Mouse (Mus musculus) granulocyte monocyte progenitor cell, adult 5-6 weeks (primary cell): Measurements from ENCODE around the gene Abcc6. TPM values are rescaled to one million over a fixed set of nuclear protein-coding genes. Genes with fewer than 3 reads are reported as not detected.

Source experiments
- ATAC-seq: replicated peaks from 2 replicates; pipeline ENCODE4 v1.8.0; 2016; ENCODE audit warnings: mild to moderate bottlenecking, moderate TSS enrichment, inconsistent platforms; ENCODE audit not compliant: poor library complexity, severe bottlenecking
- total RNA-seq, 2 experiments: library from RNA; stranded (forward) in 1 of 2; stranded (reverse) in 1 of 2; fragments of 200-712, 200-1000 nt in 1 of 2; fragments of >200 nt in 1 of 2; fragmentation: Nextera tagmentation in 1 of 2; gene quantifications; 2 replicates each; pipeline ENCODE4 v1.2.3; 2014 to 2017

The Abcc6 gene
- total RNA-seq (2014; fragmentation: Nextera tagmentation) = not detected in 2 replicates
- total RNA-seq (2017) = not detected in 2 replicates

DNA sequence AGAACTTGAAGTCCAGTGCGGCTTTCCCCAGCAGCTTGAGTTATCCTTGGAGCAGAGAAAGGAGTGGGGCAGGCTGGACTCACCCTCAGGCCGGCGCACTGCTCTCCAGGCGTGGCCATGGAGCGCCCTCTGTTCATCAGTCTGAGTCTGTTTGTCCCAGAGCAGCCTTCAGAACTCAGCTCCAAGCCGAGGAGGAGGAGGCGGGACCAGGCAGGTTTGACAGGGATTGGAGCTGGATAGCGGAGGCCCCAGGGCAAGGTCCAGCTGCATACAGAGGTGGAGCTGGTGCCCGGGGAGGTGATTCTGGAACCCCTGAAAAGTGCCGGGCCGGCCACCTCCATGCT, at the start of gene Abcc6:
Abcc6 (minus strand) TSS at position 158 of the 344 bp plus-strand sequence.
- no peak for ATAC-seq

DNA sequence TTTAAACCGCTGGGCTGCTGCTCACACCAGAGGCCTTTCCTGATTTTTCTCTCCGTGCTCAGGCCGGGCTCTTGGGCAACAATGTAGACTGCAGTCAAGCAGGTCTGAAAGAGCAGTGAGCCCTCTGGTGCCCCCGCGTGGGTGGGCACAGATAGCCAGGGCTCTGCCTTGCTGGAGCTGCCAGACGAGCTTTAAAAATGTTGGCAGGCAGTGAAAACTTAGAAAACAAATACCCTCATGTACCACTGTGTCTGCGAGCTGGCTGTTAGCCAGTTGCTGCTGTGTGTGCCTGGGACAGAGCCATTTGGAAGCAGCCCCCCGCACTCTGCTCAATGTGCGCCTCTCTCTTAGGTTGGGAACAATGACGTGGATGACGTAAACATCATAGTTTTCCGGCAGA, 47.6 kb upstream of the Abcc6 start:
- ATAC-seq = no peak

DNA sequence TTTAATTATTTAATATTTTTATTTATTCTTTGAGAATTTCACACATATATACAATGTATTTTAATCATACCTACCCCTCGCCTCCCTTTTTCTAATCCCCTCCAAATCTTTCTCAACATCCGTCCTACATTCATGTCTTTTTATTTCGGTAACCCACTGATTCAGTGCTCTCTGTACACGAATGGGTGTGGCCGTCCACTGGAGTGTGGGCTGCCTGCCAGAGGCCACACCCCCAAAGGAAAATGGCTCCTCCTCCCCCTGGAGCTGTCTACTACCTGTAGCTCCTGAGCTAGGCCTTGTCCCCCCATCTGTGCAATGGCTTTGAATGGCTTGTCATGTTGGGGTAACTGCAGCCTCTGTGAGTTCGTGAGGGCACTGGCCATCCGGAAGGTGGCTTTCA, 46.7 kb upstream of the Abcc6 start:
- ATAC-seq = no peak

DNA sequence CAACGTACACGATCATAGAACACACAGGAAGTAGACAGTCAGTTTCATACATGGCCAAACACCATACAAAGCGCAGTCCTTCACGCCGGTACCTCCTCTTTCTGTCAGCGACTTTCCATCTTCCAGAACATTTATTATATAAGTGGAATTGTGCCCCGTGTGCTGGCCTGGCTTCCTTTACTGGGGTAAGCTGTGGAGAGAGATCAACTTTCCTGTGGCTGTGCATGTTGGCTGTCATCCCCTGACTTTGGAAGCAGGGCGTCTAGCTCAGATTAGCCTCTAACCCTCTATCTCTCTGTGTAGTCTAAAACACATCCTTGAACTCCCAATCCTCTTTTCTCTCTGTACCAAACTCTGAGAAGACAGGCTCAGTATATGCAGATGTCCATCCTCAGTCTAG, 38.7 kb upstream of the Abcc6 start:
- ATAC-seq = no peak

DNA sequence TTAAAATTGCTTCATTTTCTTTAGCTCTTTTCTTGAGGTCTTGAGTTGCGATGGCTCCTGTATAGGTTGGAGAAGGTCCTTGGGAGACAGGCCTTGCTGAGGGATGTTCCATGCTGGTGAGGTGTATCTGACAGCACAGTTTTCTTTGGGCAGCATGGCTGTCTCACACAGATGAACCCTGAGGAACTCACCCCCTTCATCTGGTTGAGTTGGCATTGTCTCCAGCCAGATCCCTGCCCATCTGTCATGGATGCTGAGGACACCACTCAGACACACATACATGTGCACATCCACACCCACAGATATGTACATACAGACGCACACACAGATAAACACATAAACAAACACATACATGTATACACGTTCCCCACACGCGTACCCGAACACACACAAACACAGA, 33.2 kb upstream of the Abcc6 start:
- ATAC-seq = no peak

DNA sequence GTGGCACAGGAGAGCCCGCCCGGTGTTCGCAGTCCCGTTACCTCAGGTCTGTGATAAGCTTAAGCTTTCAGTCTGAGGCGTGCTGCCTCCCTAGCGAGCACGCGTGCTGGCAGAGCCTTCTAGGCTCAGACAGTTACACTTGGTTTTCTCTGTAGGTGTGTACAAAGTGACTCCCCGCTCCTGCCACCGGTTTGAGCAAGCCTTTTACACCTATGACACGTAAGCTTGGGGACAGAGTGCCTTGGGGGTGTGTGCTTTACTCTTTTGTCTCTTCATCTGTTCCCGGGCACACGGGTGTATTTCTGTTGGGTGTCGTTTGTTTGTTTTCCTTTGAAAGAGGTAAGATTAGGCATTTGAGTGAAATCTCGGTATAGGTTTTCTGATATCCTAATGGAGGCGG, 31.5 kb upstream of the Abcc6 start:
- ATAC-seq = no peak

DNA sequence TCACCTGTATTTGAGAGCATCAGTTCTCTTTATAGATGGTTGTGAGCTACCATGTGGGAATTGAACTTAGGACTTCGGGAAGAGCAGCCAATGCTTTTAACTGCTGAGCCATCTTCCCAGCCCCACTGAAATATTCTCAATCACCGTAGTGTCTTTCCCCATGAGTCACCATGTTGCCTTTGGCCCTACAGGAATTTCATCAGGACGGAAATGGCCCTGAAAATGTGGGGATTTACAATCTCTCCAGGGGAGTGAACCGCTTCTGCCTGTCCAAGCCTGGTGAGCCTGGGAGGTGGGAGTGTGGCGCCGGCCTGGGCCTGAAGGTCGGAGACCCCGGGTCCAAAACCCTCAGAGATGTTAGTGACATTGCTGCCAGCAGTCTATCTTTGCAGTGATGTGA, 30.6 kb upstream of the Abcc6 start:
- no peak for ATAC-seq

DNA sequence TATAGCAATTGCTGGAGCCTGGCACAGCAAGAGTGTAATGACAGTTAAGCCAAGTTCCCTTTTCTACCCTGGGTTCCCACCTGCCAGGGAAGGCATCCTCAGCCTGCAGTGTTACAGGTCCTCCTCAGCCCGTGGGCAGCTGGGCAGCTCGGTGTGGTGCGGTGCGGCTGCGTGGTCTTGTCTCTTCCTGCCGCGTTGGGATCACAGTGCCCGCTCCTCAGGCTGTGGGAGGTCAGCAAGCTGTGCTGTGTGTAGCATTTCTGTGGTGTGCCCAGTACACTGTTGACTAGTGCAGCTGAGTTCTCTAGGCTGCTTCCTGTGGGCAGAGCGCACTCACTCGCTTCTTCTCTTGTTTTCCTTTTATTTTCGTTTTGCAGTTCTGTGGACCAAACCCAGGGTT, 28.8 kb upstream of the Abcc6 start:
- peak; percentile 78 for ATAC-seq

DNA sequence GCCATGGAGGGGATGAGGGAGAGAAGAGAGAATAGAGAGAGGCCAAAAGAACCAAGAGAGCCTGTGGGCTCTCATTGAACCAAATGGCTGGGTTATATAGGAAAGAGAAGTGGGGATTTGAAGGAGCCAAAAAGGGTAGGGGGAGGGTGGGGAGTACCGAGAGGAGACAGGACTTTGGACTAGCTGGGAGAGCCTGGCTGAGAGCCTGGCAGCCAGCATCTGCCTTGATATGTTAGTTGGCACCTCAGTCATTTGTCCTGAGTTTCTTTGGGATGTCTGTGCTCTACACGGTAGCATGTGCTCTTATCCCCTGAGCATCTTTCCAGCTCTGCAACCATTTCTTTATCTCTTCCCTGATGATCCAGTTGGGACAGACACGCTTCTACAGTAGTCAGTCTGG, 23.5 kb upstream of the Abcc6 start:
- ATAC-seq = no peak

DNA sequence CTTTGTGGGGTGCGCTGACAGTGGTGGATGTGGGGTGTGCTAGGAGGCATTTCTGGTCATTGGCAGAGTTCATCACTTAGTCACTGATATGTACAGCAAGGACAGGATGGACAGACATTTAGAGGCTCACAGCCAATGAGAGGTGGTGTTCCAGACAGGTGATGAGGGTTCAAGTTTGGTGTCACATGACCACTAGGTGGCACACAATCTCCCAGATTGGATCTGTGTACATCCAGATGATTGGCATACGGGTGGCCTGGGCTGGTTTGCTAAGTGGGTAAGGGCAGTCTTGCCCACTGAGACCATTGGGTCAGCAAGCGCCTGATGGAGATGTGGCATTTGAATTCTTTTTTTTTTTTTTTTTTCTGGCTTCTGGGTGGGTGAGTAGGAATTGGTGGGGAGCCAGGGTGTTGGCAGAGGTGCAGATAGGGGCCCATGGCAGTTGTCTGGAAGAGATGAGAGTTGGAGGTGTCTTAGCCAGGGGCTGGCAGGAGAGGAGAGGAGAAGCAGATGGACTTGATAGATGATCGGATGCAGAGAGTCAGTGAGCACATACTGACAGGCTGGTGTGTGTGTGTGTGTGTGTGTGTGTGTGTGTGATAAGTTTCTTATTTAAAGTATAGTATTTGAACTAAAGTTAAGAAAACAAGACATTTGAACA, 22.2 kb upstream of the Abcc6 start:
- 0 out of 2 replicates have a peak, but pooled peaks have one; percentile 29 for ATAC-seq

DNA sequence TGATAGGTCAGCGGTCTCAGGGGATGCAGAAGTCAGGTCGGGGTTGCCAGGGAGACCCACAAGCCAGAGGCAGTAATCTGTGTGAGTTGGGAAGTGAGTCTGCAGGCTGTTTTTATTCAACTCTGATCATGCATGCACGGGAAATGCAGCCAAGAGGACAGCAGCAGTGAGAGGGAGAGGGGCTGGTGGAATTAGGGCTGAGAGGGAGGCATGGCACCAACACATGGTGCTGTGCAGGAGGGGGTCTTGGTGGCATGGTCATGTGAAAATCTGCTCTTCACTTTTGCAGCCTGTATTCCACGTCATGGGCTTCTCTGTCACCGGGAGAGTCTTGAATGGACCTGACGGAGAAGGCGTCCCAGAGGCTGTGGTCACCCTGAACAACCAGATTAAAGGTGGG, 19.9 kb upstream of the Abcc6 start:
- no peak for ATAC-seq

DNA sequence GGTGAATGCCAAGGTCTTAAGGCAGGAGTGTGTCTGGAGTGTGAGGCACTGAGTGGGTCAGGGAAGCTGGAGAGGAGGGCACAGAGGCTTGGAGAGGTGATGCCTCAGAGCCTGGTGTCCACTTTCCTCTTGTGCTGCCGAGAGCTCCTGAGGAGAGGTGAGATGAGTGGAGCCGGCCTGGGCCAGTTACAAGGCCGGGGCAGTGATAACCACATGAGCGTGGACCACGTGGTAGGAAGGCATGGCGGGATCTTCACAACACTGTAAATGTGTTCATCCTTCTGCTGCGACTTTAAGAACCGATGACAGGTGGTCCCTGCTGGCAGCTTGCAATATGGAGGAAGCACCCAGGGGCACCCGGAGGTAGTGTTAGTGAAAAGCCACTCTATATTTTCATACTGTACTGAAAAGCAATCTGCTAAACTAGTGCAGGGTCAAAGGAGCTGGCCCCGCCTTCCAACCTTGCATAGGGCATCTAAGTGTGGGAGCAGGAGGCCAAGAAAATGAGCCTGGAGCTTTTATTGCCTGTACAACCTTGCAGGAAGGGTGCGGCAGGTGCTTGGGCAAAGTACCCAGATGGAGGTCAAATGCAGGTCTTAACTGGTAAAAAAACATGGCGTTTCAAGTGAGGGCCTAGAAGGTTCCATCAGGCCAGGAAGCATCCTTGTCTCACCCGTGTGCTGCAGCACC, 17.9 kb upstream of the Abcc6 start:
- no peak for ATAC-seq

DNA sequence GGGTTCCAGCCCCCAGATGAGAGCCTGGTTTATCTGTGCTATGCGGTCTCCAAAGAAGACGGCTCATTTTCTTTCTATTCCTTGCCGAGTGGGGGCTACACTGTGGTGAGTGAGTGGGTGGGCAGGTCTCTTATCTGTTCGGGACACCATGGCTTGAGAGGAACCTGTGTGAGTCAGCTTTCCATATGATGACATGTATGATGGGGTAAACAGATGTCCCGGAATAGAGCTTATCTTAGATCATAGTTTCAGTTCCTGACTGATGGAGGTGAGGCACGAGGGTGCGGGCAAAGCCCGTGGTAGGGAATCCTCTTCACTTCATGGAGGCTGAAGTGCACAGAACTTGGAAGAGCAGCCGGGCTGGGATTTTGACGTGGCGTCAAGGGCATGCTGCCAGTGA, 15.8 kb upstream of the Abcc6 start:
- ATAC-seq = peak; percentile 63

DNA sequence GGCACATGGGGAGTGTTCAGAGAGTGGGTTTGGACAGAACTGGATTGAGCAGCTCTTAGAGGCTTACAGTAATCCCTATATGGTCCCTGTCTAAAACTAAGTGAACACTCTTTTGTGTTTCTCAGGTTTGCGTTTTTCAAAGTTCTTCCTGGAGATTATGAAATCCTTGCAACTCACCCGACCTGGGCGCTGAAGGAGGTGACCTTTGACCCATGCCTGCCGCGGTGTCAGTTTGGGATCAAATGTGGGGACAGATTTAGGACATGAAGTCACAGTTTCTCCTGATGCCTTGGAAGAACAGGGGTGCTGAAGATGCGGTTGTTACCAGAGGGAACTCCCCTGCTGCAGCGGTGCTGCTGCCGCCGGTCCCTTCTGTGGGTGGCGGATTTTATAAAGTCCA, 14.0 kb upstream of the Abcc6 start:
- no peak for ATAC-seq

DNA sequence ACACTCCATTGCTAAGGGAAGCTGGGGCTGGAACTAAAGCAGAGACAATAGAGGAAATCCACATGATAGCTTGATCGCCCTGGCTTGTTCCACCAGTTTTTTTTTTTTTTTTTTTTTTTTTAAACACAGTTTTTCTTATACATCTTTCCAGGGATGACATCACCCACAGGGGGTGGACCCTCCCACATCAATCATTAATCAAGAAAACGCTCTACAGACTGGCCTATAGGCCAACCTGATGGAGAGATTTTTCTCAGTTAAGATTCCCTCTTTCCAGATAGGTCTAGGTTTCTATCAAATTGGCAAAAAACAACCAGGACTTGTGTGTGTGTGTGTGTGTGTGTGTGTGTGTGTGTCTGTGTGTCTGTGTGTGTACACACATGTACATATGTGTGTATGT, 9.8 kb upstream of the Abcc6 start:
- no peak for ATAC-seq

DNA sequence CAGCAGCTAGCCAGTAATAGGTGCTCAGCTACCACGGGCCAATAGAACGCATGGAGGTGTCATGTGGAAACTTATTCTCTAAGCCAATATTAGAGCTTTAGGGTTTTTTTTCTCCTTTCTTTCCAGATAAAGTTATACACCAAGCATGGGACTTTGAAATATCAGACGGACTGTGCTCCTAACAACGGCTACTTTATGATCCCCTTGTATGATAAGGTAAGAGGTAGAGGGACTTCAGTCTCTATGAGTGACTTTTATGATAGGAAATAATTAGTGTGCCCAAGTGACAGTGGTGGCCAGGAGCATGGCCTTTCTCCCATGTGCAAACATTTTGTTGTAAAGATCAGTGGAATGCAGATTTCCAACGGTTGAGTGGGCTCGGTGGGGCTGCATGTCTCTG, 7.3 kb upstream of the Abcc6 start:
- ATAC-seq = no peak

DNA sequence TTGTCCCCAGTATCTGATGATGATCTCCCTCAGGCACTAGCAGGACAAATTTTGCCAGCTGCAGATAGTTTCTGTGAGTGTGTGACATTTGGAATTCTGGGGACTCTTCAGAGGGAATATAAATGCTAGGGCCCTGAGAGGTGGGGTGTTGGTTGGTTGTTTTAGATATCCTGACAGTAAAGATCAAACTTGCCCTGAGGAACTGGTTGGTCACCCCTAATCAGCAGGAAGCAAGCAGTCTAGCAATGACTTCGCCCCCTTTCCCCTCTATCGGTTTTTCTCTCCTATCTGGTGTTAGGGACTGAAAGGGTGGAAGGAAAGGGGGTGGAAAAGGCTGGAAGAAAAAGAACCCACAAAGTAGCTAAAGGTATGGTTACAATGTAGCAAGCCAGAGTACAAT, 5.4 kb upstream of the Abcc6 start:
- no peak for ATAC-seq

DNA sequence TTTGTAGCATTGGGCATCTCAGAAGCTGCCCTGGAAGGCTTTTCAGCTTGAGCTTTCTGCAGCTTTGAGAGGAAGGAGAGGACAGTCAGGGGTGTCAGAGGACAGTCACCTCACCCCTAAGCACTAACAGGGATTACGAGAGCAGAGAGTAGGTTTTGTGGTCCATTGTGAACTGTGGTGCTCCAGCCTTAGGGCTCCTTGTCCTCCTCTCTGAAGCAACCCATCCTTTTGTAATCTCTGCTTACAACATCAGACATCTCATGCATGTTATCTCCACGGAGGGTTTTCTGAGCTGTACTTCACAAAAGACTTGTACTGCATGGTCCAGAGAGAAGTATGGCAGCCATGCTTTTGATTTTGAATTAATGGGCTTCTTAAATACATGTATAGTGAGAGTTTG, 4.9 kb upstream of the Abcc6 start:
- ATAC-seq = peak; percentile 42

DNA sequence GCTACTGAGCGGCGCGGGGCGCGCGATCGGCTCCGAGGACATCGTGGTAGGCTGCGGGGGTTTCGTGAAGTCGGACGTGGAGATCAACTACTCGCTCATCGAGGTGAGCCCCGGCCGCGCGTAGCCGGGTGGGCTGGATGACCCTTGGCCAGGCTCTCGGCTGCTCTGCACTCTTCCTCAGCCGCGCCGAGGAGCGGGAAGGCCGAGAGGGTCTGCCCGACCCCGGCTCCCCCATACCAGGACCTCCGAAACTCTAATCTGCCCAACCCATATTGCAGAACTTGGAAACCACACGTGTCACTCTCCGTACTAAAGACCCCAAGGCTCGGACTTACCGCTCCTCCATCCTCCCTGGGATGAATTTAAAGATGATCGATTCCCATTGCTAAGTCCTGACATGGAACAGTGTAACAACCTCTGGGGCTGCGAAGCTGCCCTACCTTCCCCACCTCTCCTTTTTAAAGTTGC, 3.8 kb upstream of the Abcc6 start:
- ATAC-seq = no peak

DNA sequence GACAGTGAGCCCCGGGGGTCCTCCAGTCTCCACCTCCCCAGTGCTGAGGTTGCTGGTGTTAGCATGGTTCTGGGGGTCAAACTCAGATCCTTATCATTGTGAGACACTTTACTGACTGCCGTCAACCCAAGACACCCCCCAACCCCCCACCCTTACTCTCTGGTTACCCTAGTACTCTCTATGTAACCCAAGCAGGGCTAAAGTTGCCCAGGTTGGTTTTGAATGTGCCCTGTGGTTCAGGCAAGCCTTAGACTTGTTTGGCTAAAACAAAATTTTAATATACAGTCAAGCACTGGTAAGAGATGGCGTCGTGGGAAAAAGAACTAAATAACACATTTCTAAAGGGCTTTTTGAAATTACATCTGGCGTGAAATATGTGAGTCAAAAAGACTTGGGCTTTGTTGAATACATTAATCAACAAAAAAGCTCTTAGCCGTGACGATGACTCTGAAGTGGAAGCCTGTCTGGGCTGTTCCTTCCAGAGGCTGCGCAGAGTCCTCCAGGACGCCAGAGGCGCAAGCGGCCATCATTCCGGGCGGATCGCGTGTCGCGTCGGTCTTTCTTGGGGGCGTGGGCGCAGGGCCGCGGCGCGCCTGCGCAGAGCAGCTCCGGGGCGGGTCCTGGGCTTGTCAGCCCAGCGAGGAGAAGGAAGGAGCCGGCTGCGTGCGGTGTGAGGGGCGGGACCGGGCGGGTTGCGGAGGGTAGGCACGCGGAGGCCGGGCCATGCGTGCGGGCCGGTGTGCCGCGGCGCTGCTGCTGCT, 3.2 kb upstream of the Abcc6 start, which contains the start of gene Nomo1:
Nomo1 (plus strand) TSS at position 590 of the 761 bp plus-strand sequence.
- ATAC-seq = peak; percentile 91

DNA sequence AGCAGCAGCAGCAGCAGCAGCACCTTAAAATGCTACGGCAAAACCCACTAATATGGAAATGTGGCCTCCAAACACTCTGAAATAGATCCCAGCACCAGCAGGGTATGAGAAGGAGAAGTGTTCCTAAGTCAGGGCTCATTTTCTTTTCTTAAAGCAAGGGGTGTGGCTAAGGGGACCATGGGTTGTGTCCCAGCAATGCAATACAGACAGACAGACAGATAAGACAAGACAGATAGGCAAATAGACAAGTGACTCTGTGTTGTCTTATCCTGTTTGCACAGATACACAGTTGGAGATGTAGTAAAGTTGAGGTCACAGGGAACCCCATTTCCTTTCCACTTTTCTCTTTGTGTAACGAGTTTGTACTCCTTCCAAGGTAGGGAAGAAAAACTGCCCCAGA, 973 bp upstream of the Abcc6 start:
- no peak for ATAC-seq
